Mouse (Mus musculus) lung, adult 2 months (tissue): ENCODE results near the gene St6galnac1. TPM values are rescaled to one million over a fixed set of nuclear protein-coding genes. Genes with fewer than 3 reads are reported as not detected.
A peak's percentile ranks its signal among the peaks of the same experiment; 100 is the strongest.
"Not testable (repeated sequence)": the region's sequence is repeated elsewhere in the genome, so short reads cannot be mapped to it uniquely, and the experiment has no call there.

Source experiments
- DNase-seq: peaks from one replicate; pipeline ENCODE4 v3.0.0; 2022
- H3K4me1 ChIP-seq: fragments of 200-500 bp; 2 replicates; pipeline ENCODE4 v1.6.1; 2011; ENCODE audit warnings: low read length; ENCODE audit not compliant: control insufficient read depth, insufficient read depth
- H3K4me3 ChIP-seq: fragments of 200-500 bp; replicated peaks from 2 replicates; pipeline ENCODE3; 2011; ENCODE audit warnings: low read depth, mild to moderate bottlenecking, control low read depth, low read length; ENCODE audit errors: extremely low read depth
- CTCF ChIP-seq: fragments of 200-500 bp; IDR thresholded peaks from 2 replicates; pipeline ENCODE4 v1.5.1; 2011; ENCODE audit warnings: mild to moderate bottlenecking, low read length, control low read depth; ENCODE audit not compliant: insufficient read depth
- POLR2A ChIP-seq: fragments of 200-500 bp; IDR thresholded peaks from 2 replicates; pipeline ENCODE4 v1.6.1; 2011; ENCODE audit warnings: low read depth, mild to moderate bottlenecking, control low read depth, low read length, borderline replicate concordance; ENCODE audit errors: extremely low read depth
- WGBS: fragments of 180-500 bp; shearing (Covaris S2); methylation state at CpG from one replicate; pipeline ENCODE4 v1.1.7; 2018; 5-methylcytosine and 5-hydroxymethylcytosine counted together
- polyA plus RNA-seq: library from polyadenylated mRNA; depleted of rRNA; stranded (reverse); fragments of >200 nt; gene quantifications from 2 replicates; pipeline ENCODE4 v1.2.3, GENCODE M21; 2012; rRNA removed

Gene St6galnac1
- polyA plus RNA-seq: 0.26 and 0.28 TPM in 2 replicates

GRCm38 (mm10) chr11:116775407-116775806, at the start of gene St6galnac1:
St6galnac1 (minus strand) TSS chr11:116775507.
- no peaks in the 10 kb centered on the region for H3K4me1 ChIP-seq
- 77% methylated on average over 7 of the region's 7 CpGs for WGBS
- H3K4me3 ChIP-seq: no peak within 1 kb of the TSS
- no peak for DNase-seq
- TF ChIP-seq CTCF: no peak
- no peak for TF ChIP-seq POLR2A

DNA sequence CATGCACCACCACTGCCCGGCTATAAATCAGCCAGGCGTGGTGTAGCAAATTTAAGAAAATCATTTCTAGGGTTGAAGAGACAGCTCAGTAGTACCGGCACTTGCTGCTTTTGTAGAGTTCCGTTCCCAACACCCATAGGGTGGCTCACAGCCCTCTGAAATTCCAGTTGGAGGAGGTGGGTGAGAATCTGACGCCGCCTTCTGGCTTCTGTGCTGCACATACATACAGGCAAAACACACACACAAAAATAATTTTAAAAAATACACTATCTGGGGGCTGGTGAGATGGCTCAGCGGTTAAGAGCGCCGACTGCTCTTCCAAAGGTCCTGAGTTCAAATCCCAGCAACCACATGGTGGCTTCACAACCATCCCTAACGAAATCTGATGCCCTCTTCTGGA, 48.6 kb upstream of the St6galnac1 start:
- WGBS: 96% methylated on average over 10 of the region's 10 CpGs
- not testable (repeated sequence) for H3K4me3 ChIP-seq, DNase-seq
- H3K4me1 ChIP-seq: peaks cover 36% of the 10 kb centered on the region

- DNase-seq: no peak
- Histone ChIP-seq H3K4me1 (peaks cover 35% of the 10 kb centered on the region), H3K4me3 (no peak overlapping the region)
- 100% methylated on average over 2 of the region's 2 CpGs for WGBS
- TF ChIP-seq POLR2A: no peak
- TF ChIP-seq CTCF: no peak
These were observed 47.9 kb upstream of the St6galnac1 start for GRCm38 (mm10) chr11:116823255-116823654.

DNA sequence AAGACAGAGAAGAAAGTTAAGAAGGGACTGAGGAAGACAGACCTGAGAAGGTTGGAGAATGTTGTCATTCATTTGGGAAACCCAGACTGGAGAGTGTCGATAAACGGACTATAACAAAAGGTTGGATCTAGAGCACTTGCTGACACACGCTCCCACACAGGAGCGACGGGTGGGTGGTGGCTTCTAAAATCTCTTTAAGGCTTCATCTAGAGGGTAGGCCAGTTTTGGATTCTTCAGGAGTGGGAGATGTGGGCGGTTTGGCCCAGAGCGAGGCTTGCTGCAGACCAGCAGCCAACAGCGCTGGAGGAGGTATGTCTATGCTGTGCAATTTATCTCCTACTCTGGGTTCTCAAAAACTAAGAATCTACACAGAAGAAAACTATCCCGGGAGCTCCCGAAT, 47.3 kb upstream of the St6galnac1 start:
- Histone ChIP-seq H3K4me1 (peaks cover 34% of the 10 kb centered on the region), H3K4me3 (no peak overlapping the region)
- TF ChIP-seq POLR2A: no peak
- TF ChIP-seq CTCF: no peak
- no peak for DNase-seq
- WGBS: 65% methylated on average over 10 of the region's 10 CpGs

DNA sequence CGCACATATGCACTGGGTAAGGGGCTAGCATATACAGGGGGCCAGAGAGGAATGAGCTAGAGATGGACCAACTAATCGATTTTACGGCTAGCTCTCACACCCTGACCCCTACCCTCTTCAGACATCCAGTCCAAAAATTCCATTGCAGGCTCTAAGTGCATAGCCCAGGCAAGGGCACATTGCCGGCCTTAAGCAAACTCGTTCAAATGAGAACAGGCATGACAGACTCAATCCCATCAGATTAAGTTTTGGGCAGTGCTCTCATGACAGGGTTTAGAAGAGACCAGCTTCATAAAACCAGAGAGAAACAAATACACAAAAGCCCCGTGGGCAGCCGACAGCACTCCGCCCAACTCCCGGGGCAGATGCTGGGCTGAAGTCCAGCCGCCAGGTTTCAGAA, 46.9 kb upstream of the St6galnac1 start:
- no peak overlapping the region for H3K4me3 ChIP-seq
- TF ChIP-seq CTCF: no peak
- TF ChIP-seq POLR2A: no peak
- WGBS: 41% methylated on average over 10 of the region's 10 CpGs
- peaks cover 34% of the 10 kb centered on the region for H3K4me1 ChIP-seq
- no peak for DNase-seq

DNA sequence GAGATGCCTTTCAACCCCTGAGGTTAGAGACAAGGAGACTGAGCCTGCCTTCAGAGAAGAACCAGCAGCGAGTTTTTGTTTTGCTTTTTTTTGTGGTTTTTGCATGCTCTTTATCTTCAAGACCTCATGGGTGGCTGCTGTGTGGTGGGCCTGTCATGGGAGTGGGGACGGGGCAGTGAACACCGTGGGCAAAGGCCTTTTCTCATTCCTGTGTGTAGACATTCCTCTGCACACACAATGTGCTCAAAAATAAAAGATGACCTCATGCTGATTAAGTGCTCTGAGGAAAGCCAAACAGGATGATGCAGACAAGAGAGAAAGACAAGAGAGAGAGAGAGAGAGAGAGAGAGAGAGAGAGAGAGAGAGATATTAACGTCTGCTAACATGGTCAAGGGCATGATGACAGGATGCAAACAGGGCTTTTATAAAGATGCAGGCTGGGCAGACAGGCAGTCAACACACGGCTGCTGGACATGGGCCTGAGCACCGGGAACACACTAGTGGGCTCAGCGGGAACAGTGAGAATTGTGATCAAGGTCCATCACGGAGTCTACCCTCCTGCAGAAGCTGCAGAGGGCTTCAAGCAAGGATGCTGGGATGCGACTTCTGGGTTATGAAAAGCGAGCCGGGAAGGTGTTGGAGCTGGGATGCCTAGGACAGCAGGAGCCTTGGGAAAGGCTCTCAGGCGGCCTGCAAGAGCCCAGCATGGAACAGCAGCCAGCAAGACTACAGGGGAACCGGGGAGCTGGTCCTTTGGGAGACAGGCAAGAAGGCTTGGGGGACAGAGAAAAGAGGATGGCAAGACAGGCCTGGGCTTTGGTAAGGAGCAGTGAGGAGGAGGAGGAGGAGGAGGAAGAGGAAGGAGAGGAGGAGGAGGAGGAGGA, 46.0 kb upstream of the St6galnac1 start:
- WGBS: 36% methylated on average over 13 of the region's 13 CpGs
- H3K4me1 ChIP-seq: peaks cover 37% of the 10 kb centered on the region
- peak overlapping the region; percentile 7 for H3K4me3 ChIP-seq
- no peak for DNase-seq
- TF ChIP-seq CTCF: no peak
- peak; percentile 29; the same call in 1 of the 2 replicates for TF ChIP-seq POLR2A

- DNase-seq: no peak
- Histone ChIP-seq H3K4me3 (no peak overlapping the region), H3K4me1 (peaks cover 37% of the 10 kb centered on the region)
- WGBS: 49% methylated on average over 5 of the region's 5 CpGs
- TF ChIP-seq CTCF (no peak), POLR2A (no peak)
These were observed 44.8 kb upstream of the St6galnac1 start for GRCm38 (mm10) chr11:116819932-116820593.

DNA sequence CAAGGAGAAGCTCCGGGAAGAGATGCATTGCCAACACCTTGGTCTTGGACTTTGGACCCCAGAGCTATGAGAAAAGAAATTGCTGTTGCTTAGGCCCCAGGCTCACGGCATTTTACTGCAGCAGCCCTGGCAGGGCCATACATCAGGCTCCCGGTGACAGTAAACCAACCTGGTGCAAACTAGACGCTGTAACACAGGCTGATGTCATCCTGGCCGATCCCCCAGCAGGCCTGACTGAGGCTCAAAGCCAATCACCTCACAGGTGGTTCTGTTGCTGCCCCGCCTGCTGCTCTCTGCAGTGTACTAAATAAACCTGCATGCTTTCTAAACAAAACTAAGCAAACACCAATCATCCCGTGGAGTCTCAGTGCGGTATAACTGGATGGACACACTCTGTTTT, 43.4 kb upstream of the St6galnac1 start:
- Histone ChIP-seq H3K4me1 (peaks cover 45% of the 10 kb centered on the region), H3K4me3 (no peak overlapping the region)
- WGBS: 47% methylated on average over 8 of the region's 8 CpGs
- no peak for DNase-seq
- TF ChIP-seq POLR2A: no peak
- no peak for TF ChIP-seq CTCF

- no peak for DNase-seq
- no peak for TF ChIP-seq CTCF
- no peak for TF ChIP-seq POLR2A
- WGBS: 91% methylated on average over 5 of the region's 5 CpGs
- H3K4me1 ChIP-seq: peaks cover 57% of the 10 kb centered on the region
- no peak overlapping the region for H3K4me3 ChIP-seq
These were observed 42.3 kb upstream of the St6galnac1 start for GRCm38 (mm10) chr11:116817567-116817966.

GRCm38 (mm10) chr11:116816769-116817168, 41.5 kb upstream of the St6galnac1 start:
- TF ChIP-seq CTCF (no peak), POLR2A (no peak)
- Histone ChIP-seq H3K4me3 (no peak overlapping the region), H3K4me1 (peaks cover 52% of the 10 kb centered on the region)
- 37% methylated on average over 5 of the region's 5 CpGs for WGBS
- DNase-seq: no peak
